Mouse (Mus musculus): ENCODE data around the gene Prtg.

Gene Prtg

GRCm38 (mm10) chr9:72810607-72811006 is 3.9 kb downstream of the Prtg start:
- DNase-seq, result no peak

- DNase-seq, result no peak
Measured at GRCm38 (mm10) chr9:72812091-72812490, 5.4 kb downstream of the Prtg start.

GRCm38 (mm10) chr9:72812594-72813570 is 6.2 kb downstream of the Prtg start:
- peak; percentile 20 to 34 for DNase-seq

- DNase-seq, result no peak
Measured at GRCm38 (mm10) chr9:72825511-72825910, 18.8 kb downstream of the Prtg start.

GRCm38 (mm10) chr9:72825976-72826375 is 19.3 kb downstream of the Prtg start:
- no peak for DNase-seq

GRCm38 (mm10) chr9:72828616-72829257 is 22.1 kb downstream of the Prtg start:
- no peak for DNase-seq

- DNase-seq, result no peak
Measured at GRCm38 (mm10) chr9:72833992-72834696, 27.5 kb downstream of the Prtg start.

GRCm38 (mm10) chr9:72835007-72835406 is 28.3 kb downstream of the Prtg start:
- no peak for DNase-seq

- DNase-seq, result no peak
Measured at GRCm38 (mm10) chr9:72836708-72837495, 30.2 kb downstream of the Prtg start.

- DNase-seq, result no peak
Measured at GRCm38 (mm10) chr9:72837598-72838160, 31.0 kb downstream of the Prtg start.

GRCm38 (mm10) chr9:72838256-72838655 is 31.6 kb downstream of the Prtg start:
- no peak for DNase-seq

- no peak for DNase-seq
Measured at GRCm38 (mm10) chr9:72839346-72839990, 32.8 kb downstream of the Prtg start.

GRCm38 (mm10) chr9:72844496-72844895 is 37.8 kb downstream of the Prtg start:
- DNase-seq, result no peak

GRCm38 (mm10) chr9:72846160-72846559 is 39.5 kb downstream of the Prtg start:
- peak in 1 of 2 experiments; percentile 7 for DNase-seq

- no peak for DNase-seq
Measured at GRCm38 (mm10) chr9:72851541-72851940, 44.9 kb downstream of the Prtg start.

GRCm38 (mm10) chr9:72851979-72852378 is 45.3 kb downstream of the Prtg start:
- DNase-seq, result no peak

- DNase-seq, result no peak
Measured at GRCm38 (mm10) chr9:72853681-72854190, 47.1 kb downstream of the Prtg start.

- no peak for DNase-seq
Measured at GRCm38 (mm10) chr9:72856721-72857120, 50.0 kb downstream of the Prtg start.

GRCm38 (mm10) chr9:72860764-72861163 is 54.1 kb downstream of the Prtg start:
- no peak for DNase-seq

GRCm38 (mm10) chr9:72861235-72861634 is 54.6 kb downstream of the Prtg start:
- DNase-seq, result no peak

- no peak for DNase-seq
Measured at GRCm38 (mm10) chr9:72862186-72862585, 55.5 kb downstream of the Prtg start.
